Mouse (Mus musculus) MEL (cell line): ENCODE results near the gene Map3k10. TPM values are rescaled to one million over a fixed set of nuclear protein-coding genes. Genes with fewer than 3 reads are reported as not detected.

ENCODE experiments used
- DNase-seq: peaks from one replicate; pipeline ENCODE4 v3.0.0; 2011; ENCODE audit warnings: low read depth, low spot score
- H3K27ac ChIP-seq: 2 replicates; pipeline ENCODE4 v1.5.1; 2012; ENCODE audit warnings: low read depth, mild to moderate bottlenecking, control low read depth, low read length, moderate library complexity; ENCODE audit not compliant: control insufficient read depth
- H3K27me3 ChIP-seq, 2 experiments: fragments of 150-350 bp in 1 of 2; sonication (generic) in 1 of 2; 2 replicates each; pipeline ENCODE4 v1.6.1; 2012; ENCODE audit warnings: low read length in 2 of 2, mild to moderate bottlenecking in 2 of 2, improper control_type of control experiment in 1 of 2, moderate library complexity in 1 of 2; ENCODE audit not compliant: insufficient read depth in 2 of 2, control insufficient read depth in 1 of 2
- H3K36me3 ChIP-seq, 2 experiments: 2 replicates each; pipeline ENCODE4 v1.6.1; 2012 to 2014; ENCODE audit warnings: low read length in 2 of 2, improper control_type of control experiment in 1 of 2, inconsistent platforms in 1 of 2, mild to moderate bottlenecking in 1 of 2; ENCODE audit not compliant: insufficient read depth in 2 of 2, control insufficient read depth in 1 of 2
- H3K4me1 ChIP-seq, 2 experiments: fragments of 150-350 bp in 1 of 2; sonication (generic) in 1 of 2; 2 replicates each; pipeline ENCODE4 v1.6.1; 2012; ENCODE audit warnings: low read length in 2 of 2, improper control_type of control experiment in 1 of 2, mild to moderate bottlenecking in 1 of 2; ENCODE audit not compliant: insufficient read depth in 2 of 2, control insufficient read depth in 1 of 2
- H3K4me3 ChIP-seq, 2 experiments: fragments of 150-350 bp in 1 of 2; sonication (generic) in 1 of 2; 2 replicates each; pipeline ENCODE4 v1.5.1; 2012; ENCODE audit warnings: low read depth in 2 of 2, low read length in 2 of 2, mild to moderate bottlenecking in 2 of 2, moderate library complexity in 2 of 2, control low read depth in 1 of 2, improper control_type of control experiment in 1 of 2; ENCODE audit not compliant: control insufficient read depth in 1 of 2, insufficient read depth in 1 of 2
- H3K79me2 ChIP-seq: 2 replicates; pipeline ENCODE4 v1.6.1; 2012; ENCODE audit warnings: mild to moderate bottlenecking, low read length, moderate library complexity; ENCODE audit not compliant: control insufficient read depth, poor library complexity, insufficient read depth
- H3K9ac ChIP-seq: 2 replicates; pipeline ENCODE4 v1.6.1; 2012; ENCODE audit warnings: low read depth, mild to moderate bottlenecking, control low read depth, low read length, moderate library complexity; ENCODE audit not compliant: control insufficient read depth, poor library complexity, severe bottlenecking
- H3K9me3 ChIP-seq: fragments of 150-350 bp; sonication (generic); replicated peaks from 2 replicates; pipeline ENCODE4 v1.6.1; 2012; ENCODE audit warnings: mild to moderate bottlenecking, low read length, improper control_type of control experiment, moderate library complexity; ENCODE audit not compliant: insufficient read depth
- CHD1 ChIP-seq: IDR thresholded peaks from 2 replicates; pipeline ENCODE4 v1.6.1; 2012; ENCODE audit warnings: low read depth, mild to moderate bottlenecking, inconsistent platforms, low read length, improper control_type of control experiment
- CTCF ChIP-seq, 3 experiments: IDR thresholded peaks in 2 of 3; conservative IDR thresholded peaks in 1 of 3; 2 replicates each; pipeline ENCODE4 v1.5.1; 2011 to 2012; ENCODE audit warnings: low read length in 3 of 3, low read depth in 2 of 3, mild to moderate bottlenecking in 2 of 3, improper control_type of control experiment in 1 of 3, inconsistent platforms in 1 of 3, mixed read lengths in 1 of 3, moderate library complexity in 1 of 3; ENCODE audit not compliant: control insufficient read depth in 1 of 3, insufficient read depth in 1 of 3, poor library complexity in 1 of 3, severe bottlenecking in 1 of 3
- GABPA ChIP-seq: IDR thresholded peaks from 2 replicates; pipeline ENCODE4 v1.6.1; 2012; ENCODE audit warnings: low read depth, mild to moderate bottlenecking, inconsistent platforms, low read length, improper control_type of control experiment, moderate library complexity
- MAZ ChIP-seq: IDR thresholded peaks from 2 replicates; pipeline ENCODE4 v1.6.1; 2012; ENCODE audit warnings: low read depth, mild to moderate bottlenecking, inconsistent platforms, low read length, improper control_type of control experiment
- MEF2A ChIP-seq: IDR thresholded peaks from 2 replicates; pipeline ENCODE4 v1.6.1; 2014; ENCODE audit warnings: low read depth, mild to moderate bottlenecking, inconsistent platforms, low read length, improper control_type of control experiment; ENCODE audit not compliant: poor library complexity, insufficient replicate concordance, severe bottlenecking; ENCODE audit errors: extremely low read depth
- MXI1 ChIP-seq: IDR thresholded peaks from 2 replicates; pipeline ENCODE4 v1.6.1; 2011; ENCODE audit warnings: mild to moderate bottlenecking, low read depth, low read length, improper control_type of control experiment
- MYB ChIP-seq: IDR thresholded peaks from 2 replicates; pipeline ENCODE4 v1.6.1; 2011; ENCODE audit warnings: mild to moderate bottlenecking, low read depth, low read length, improper control_type of control experiment
- TBP ChIP-seq: IDR thresholded peaks from 2 replicates; pipeline ENCODE4 v1.8.0; 2011; ENCODE audit warnings: low read depth, low read length, improper control_type of control experiment
- UBTF ChIP-seq: IDR thresholded peaks from 2 replicates; pipeline ENCODE4 v1.6.1; 2012; ENCODE audit warnings: low read depth, mild to moderate bottlenecking, inconsistent platforms, low read length, improper control_type of control experiment, moderate library complexity, borderline replicate concordance; ENCODE audit not compliant: insufficient read depth
- ZC3H11A ChIP-seq: IDR thresholded peaks from 2 replicates; pipeline ENCODE4 v1.6.1; 2012; ENCODE audit warnings: low read depth, mild to moderate bottlenecking, inconsistent platforms, low read length, improper control_type of control experiment
- ZMIZ1 ChIP-seq: IDR thresholded peaks from 2 replicates; pipeline ENCODE4 v1.6.1; 2012; ENCODE audit warnings: low read depth, mild to moderate bottlenecking, inconsistent platforms, low read length, improper control_type of control experiment, moderate library complexity
- ZNF384 ChIP-seq: IDR thresholded peaks from 2 replicates; pipeline ENCODE4 v1.6.1; 2012; ENCODE audit warnings: low read depth, mild to moderate bottlenecking, inconsistent platforms, low read length, improper control_type of control experiment
- polyA plus RNA-seq, 2 experiments: library from polyadenylated mRNA; stranded (reverse) in 1 of 2; unstranded in 1 of 2; fragments of >175 nt in 1 of 2; fragments of >200 nt in 1 of 2; gene quantifications; 2 replicates each; pipeline versions ENCODE4 v1.2.1 to v1.2.4; 2012; ENCODE audit warnings: low replicate concordance in 2 of 2, low read depth in 1 of 2; ENCODE audit not compliant: insufficient read length in 2 of 2, insufficient read depth in 1 of 2, missing spikeins in 1 of 2
- total RNA-seq: library from RNA; depleted of rRNA; stranded (reverse); fragments of 300-350 nt; gene quantifications from 2 replicates; pipeline ENCODE4 v1.2.3, GENCODE M21; 2012

Gene Map3k10
- total and polyA plus RNA-seq, 3 experiments, result 22.0 to 33.3 TPM; not detected in 1

- Histone ChIP-seq H3K79me2 (no peaks in the 10 kb centered on the region), H3K9ac (no peak overlapping the region), H3K4me3 (no peak overlapping the region), H3K27ac (no peak overlapping the region), H3K36me3 (no peaks in the 10 kb centered on the region)
- DNase-seq, result no peak
- TF ChIP-seq MXI1 (no peak), TBP (no peak), ZMIZ1 (no peak), ZNF384 (no peak), GABPA (no peak)
- TF ChIP-seq, all 39 proteins: peak for 0
- Histone ChIP-seq H3K27me3 (no peaks in the 10 kb centered on the region), H3K9me3 (no peaks in the 10 kb centered on the region), H3K4me1 (no peaks in the 10 kb centered on the region)
Measured at GRCm38 (mm10) chr7:27662038-27662437, 12.4 kb downstream of the Map3k10 start.

- H3K36me3 ChIP-seq, result no peaks in the 10 kb centered on the region
- H3K4me3 ChIP-seq, result no peak overlapping the region
- no peaks in the 10 kb centered on the region for H3K4me1 ChIP-seq
- peak; percentile 26 for DNase-seq
- no peaks in the 10 kb centered on the region for H3K9me3 ChIP-seq
- no peaks in the 10 kb centered on the region for H3K79me2 ChIP-seq
- H3K27me3 ChIP-seq, result no peaks in the 10 kb centered on the region
- no peak overlapping the region for H3K9ac ChIP-seq
- no peak overlapping the region for H3K27ac ChIP-seq
- TF ChIP-seq CTCF (IDR thresholded peaks at IDR 0.05 in 2 of 3, conservative IDR thresholded peaks at IDR 0.05 in 1 of 3; ENCODE audit: control insufficient read depth in 1 of 3, insufficient read depth in 1 of 3, low read depth in 2 of 3, low read length in 3 of 3, poor library complexity in 1 of 3, severe bottlenecking in 1 of 3) (no peak), ZC3H11A (no peak), UBTF (no peak), MEF2A (no peak), CHD1 (no peak), MAZ (no peak), MYB (no peak)
Measured at GRCm38 (mm10) chr7:27658712-27659663, 15.4 kb downstream of the Map3k10 start.
